Mouse (Mus musculus): ENCODE measurements around the gene Tdgf1.
A peak's percentile ranks its signal among the peaks of the same experiment; 100 is the strongest.

Tdgf1 gene

DNA sequence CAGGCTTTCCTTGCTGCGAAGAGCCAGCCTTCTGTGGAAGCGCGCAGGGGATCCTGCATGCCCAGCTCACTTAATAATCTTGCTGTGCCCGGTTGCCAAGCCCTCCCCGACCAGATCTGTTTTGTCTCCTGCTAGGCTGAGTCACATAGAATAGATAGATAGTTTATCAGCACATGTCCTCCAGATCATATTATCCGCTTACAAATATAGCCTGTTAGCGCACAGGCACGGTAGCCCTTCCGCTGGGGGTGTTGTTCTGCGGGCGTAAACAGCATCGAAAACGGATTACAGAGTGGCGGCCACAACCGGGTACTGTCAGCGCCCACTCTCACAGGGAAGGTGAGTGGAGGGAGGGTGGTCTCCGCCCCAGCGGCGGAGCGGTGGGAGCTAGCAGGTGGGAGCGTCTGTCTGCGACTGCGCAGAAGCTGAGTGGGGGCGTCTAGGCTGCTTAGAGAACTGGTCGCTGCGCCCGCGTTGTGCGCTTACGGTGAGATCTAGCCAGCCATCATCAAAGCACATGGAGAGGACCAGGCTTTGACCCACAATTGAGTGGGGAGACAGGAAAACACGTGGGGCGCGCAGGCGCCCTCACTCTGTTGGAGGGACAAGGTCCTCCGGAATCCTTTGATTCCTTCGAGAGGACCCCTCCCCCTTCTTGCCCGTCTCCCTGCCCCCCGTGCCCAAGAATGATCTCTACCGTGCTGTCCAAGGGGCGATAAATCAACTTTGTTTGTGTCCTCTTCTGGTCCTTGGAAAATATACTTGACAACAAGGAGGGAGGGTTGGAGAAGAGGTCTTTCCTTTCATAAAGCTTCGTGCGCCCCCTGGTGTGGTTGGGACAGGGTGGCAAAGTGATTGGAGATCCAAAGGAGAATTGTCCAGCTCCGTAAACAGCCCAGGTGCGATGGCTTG, 7.8 kb upstream of the Tdgf1 start:
- peak; percentile 57 for DNase-seq (ENCODE audit: low spot score)

DNA sequence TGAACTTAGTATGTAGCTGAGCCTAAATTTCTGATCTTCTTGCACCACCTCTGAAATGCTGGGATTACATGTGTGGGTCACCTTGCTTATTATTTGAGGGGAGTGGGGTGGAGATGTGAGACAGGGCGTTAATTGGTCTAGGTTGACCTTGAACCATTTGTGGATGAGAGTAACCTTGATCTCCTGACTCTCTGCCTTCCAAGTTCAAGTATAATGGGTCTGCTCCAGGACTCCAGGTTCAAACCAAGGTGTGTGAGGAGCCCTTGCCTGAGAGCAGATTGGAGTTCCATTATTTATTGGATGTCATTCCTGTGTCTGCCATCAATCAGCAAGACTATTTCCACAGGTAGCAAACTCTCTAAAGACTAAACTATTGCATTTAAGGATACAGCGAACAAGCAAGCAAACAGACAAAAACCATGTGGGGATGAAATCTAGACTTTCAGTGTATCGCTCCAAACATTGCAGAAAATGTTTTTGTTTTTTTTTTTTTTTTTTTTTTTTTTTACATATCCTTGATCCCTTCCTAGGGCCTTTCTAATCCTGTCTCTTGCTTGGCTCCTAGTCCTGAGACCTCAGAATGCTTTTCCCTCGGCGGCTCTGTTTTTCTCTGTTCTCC, 7.1 kb upstream of the Tdgf1 start:
- no peak for DNase-seq (ENCODE audit: low spot score)

DNA sequence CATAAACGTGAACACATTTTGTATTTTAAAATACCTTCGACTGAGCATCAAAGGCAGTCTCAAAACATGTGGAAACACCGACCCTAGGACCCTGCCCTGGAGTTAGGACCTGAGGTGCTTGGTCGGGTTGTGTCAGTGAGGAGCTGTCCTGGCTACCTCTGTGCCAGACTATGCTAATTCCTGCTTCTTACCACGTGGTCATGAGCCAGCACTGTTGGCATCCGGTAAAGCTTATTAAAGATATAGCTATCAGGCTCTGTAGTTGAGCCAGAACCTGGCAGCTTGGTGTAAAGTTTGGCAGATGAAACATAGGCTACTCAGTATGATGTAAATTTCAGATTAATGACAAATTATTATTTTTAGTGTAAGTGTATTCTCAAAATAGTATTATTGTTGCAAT, 6.4 kb upstream of the Tdgf1 start:
- no peak for DNase-seq (ENCODE audit: low spot score)

GRCm38 (mm10) chr9:110951866-110952265, 5.9 kb upstream of the Tdgf1 start:
- DNase-seq (ENCODE audit: low spot score), result no peak

DNA sequence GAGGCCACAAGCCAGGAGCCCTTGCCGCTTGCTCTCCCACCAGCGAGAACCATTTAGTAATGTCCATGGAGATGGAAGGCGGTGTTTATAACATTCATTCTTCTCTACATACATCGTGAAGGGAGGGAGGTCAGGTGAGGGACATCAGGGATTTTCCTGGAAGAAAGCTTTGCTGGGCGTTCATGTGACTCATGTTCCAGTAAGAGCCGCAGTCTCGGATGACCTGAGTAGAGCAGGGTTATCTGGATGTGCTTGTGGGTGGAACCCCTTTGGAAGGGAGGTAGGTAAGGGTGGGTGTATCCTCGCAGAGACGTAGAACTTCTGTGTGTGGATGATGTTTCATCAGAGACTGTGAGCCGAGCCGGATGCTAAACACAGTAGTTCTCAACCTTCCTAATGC, 5.4 kb upstream of the Tdgf1 start, which contains the start of gene Lrrc2:
Gene Lrrc2 (plus strand): TSS at position 149 of the 400 bp plus-strand sequence.
- no peak for DNase-seq (ENCODE audit: low spot score)

GRCm38 (mm10) chr9:110950109-110950508, 4.2 kb upstream of the Tdgf1 start:
- no peak for DNase-seq (ENCODE audit: low spot score)

DNA sequence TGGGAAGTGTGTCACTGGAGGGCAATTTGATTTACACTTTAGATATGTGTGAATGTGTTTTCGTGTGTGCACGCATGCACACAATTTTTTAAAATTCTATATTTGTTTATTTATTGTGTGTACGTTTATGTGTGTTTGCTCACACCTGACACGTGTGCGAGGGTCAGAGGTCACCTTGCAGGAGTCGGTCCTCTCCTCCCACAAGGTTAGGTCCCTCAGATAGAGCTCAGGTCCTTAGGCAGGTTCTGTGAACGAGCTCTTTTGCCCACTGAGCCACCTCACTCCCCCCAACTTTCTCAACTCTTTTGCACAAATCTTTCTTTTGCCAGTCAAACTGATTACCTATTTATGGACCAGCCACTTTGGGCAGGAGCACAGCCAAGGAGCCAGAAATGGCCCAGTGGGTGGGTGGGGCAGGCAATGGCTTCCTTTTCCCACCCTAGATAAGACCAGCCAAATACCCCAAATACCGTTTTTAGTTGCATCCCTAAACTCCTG, 2.9 kb upstream of the Tdgf1 start:
- no peak for DNase-seq (ENCODE audit: low spot score)

- DNase-seq (ENCODE audit: low spot score), result no peak
These were observed 1.9 kb upstream of the Tdgf1 start for GRCm38 (mm10) chr9:110947900-110948299.

DNA sequence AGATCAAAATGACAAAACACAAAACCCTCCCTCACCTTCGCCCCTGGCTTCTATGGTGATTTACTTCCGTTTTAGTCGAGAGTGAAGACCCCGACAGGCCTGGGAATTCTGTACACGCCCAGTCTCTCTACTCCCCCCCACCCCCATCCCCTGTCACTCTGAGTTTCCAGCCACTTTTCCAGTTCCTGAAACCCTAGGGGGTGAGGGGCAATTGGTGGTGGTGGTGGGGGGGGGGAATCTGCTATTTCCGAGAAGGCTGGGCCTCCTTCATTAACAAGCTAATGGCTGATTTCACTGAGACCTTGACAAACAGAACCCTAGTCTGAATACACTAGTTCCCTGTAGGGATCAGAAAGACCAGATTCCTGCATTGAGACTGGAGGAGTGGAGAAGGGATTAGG, 1.3 kb upstream of the Tdgf1 start:
- DNase-seq (ENCODE audit: low spot score), result no peak

DNA sequence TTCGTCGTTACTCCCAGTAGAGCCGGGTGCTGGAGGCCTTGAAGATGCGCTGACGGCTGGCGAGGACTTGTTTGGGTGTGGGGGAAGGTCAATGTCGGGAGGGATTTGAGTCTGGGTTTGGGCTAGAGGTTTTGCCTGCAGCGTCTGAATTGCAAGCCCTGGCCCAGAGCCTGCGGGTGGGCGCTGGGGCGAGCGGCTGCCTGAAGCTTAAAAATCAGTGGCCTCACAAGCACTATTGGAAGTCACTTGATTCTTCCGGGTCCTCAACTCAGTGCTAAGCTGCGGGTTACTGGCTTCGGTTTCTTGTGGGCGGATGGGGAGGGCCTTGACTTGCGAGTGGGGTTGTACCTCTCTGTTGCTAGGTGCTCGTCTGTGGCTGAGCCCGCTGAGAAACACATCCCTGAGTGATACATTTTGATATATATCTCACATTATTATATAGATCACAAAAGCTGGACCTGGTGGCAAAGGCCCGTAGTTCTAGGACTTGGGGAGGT, 638 bp upstream of the Tdgf1 start:
- peak; percentile 86 for DNase-seq (ENCODE audit: low spot score)

- no peak for DNase-seq (ENCODE audit: low spot score)
These were observed 615 bp downstream of the Tdgf1 start for GRCm38 (mm10) chr9:110945343-110945742.

DNA sequence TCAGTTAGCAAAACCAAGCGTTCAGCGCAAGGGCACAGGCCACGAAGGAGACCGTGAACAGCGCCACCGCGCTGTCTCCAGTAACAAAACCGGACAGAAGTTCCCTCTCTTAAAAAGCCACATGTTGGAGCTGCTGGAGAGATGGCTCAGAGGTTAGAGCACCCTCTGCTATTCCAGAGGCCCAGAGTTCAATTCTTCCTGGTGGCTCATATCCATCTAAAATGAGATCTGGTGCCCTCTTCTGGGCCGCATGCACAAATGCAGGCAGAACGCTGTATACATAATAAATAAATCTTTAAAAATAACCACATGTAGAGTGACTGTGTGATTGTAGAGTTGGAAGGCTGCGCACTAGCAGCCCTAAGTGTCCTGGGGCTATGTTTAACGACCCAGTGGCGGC, 1.7 kb downstream of the Tdgf1 start:
- peak; percentile 42 for DNase-seq (ENCODE audit: low spot score)

- no peak for DNase-seq (ENCODE audit: low spot score)
These were observed 8.2 kb downstream of the Tdgf1 start for GRCm38 (mm10) chr9:110937506-110938490.

- DNase-seq (ENCODE audit: low spot score), result no peak
These were observed 10.0 kb downstream of the Tdgf1 start for GRCm38 (mm10) chr9:110935941-110936340.

GRCm38 (mm10) chr9:110933850-110934437, 12.0 kb downstream of the Tdgf1 start:
- DNase-seq (ENCODE audit: low spot score), result no peak

GRCm38 (mm10) chr9:110931573-110931972, 14.4 kb downstream of the Tdgf1 start:
- DNase-seq (ENCODE audit: low spot score), result no peak

DNA sequence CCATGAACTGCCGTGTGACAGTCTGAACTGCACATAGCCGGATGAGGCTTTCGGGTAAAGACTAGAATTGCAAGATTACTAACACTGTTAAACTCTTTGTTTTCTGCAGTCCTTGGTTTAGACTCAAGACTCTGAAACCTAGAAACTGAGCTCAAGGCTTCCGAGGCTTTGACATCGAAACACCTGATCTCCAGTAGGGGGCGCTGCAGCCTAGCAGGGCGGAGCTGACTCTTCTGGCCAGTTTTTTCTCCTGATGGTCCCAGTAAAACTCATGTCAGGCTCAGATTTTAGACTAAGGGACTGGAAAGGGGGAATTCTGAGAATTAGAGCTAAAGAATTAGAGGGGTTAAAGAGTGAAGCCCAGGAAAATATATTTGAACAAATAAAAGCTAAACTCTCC, 23.2 kb downstream of the Tdgf1 start:
- DNase-seq (ENCODE audit: low spot score), result peak; percentile 76

GRCm38 (mm10) chr9:110920665-110921419, 25.1 kb downstream of the Tdgf1 start:
- peak; percentile 65 for DNase-seq (ENCODE audit: low spot score)

GRCm38 (mm10) chr9:110916786-110917185, 29.2 kb downstream of the Tdgf1 start, which contains the start of gene Fam240a:
Fam240a (minus strand) TSS chr9:110916861.
- peak; percentile 79 for DNase-seq (ENCODE audit: low spot score)

DNA sequence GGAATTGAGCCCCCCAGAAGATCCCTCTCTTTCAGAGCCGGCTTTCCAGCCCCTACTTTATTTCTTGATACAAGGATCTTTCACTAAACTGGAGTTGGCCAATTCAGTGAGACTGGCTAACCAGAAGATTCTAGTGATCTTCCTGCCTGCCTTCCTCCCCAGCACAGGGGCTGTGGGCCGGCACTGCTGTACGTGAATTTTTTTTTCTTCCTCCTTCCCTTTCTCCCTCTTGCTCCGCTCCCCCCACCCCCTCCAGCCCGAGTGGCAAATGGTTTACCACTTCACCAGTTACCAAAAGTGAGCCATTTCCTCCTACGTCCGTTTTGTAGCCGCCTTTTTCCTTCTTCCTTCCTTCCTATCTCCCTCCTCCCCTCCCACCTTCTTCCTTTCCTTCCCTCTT, 30.5 kb downstream of the Tdgf1 start:
- DNase-seq (ENCODE audit: low spot score), result no peak
